Mouse (Mus musculus) frontal cortex, adult (tissue): ENCODE results near the gene Arhgef25.
"Not testable (repeated sequence)": the region's sequence is repeated elsewhere in the genome, so short reads cannot be mapped to it uniquely, and the experiment has no call there.

ENCODE experiments used
- ATAC-seq: cut with Nextera tagmentation; 2 replicates; pipeline ENCODE4 v1.9.2; 2017; ENCODE audit warnings: mild to moderate bottlenecking, moderate library complexity, mixed read lengths; ENCODE audit not compliant: low TSS enrichment

The Arhgef25 gene

GRCm38 (mm10) chr10:127166404-127166715 is 23.5 kb downstream of the Arhgef25 start:
- ATAC-seq, result no peak

- peak; percentile 7; the same call in 1 of the 2 replicates for ATAC-seq
These were observed 24.1 kb downstream of the Arhgef25 start for GRCm38 (mm10) chr10:127165654-127166403.

- ATAC-seq, result peak; percentile 17; the same call in 1 of the 2 replicates
These were observed 24.6 kb downstream of the Arhgef25 start for GRCm38 (mm10) chr10:127165354-127165653.

GRCm38 (mm10) chr10:127164631-127165353 is 25.1 kb downstream of the Arhgef25 start, which contains the start of gene B4galnt1:
Gene B4galnt1, plus strand, starts transcription at chr10:127165225.
- peak; percentile 61 for ATAC-seq

- ATAC-seq, result no peak
These were observed 25.7 kb downstream of the Arhgef25 start for GRCm38 (mm10) chr10:127164190-127164589.

GRCm38 (mm10) chr10:127162771-127163261 is 27.1 kb downstream of the Arhgef25 start:
- ATAC-seq, result peak; percentile 79

GRCm38 (mm10) chr10:127160728-127161127 is 29.2 kb downstream of the Arhgef25 start:
- no peak for ATAC-seq

GRCm38 (mm10) chr10:127160081-127160480 is 29.8 kb downstream of the Arhgef25 start:
- ATAC-seq, result peak; percentile 29; the same call in 1 of the 2 replicates

GRCm38 (mm10) chr10:127158471-127158870 is 31.4 kb downstream of the Arhgef25 start:
- ATAC-seq, result no peak

- no peak for ATAC-seq
These were observed 33.4 kb downstream of the Arhgef25 start for GRCm38 (mm10) chr10:127156511-127156910.

- ATAC-seq, result no peak
These were observed 33.8 kb downstream of the Arhgef25 start for GRCm38 (mm10) chr10:127156089-127156488.

GRCm38 (mm10) chr10:127154652-127155051 is 35.2 kb downstream of the Arhgef25 start:
- no peak for ATAC-seq

GRCm38 (mm10) chr10:127154241-127154640 is 35.6 kb downstream of the Arhgef25 start:
- no peak for ATAC-seq

GRCm38 (mm10) chr10:127153323-127153722 is 36.6 kb downstream of the Arhgef25 start:
- ATAC-seq, result no peak

- not testable (repeated sequence) for ATAC-seq
These were observed 37.3 kb downstream of the Arhgef25 start for GRCm38 (mm10) chr10:127152556-127152955.

GRCm38 (mm10) chr10:127151233-127151632 is 38.6 kb downstream of the Arhgef25 start:
- ATAC-seq, result not testable (repeated sequence)

- ATAC-seq, result no peak
These were observed 39.4 kb downstream of the Arhgef25 start for GRCm38 (mm10) chr10:127150471-127150872.

GRCm38 (mm10) chr10:127147135-127147534 is 42.7 kb downstream of the Arhgef25 start:
- ATAC-seq, result no peak

- ATAC-seq, result no peak
These were observed 44.6 kb downstream of the Arhgef25 start for GRCm38 (mm10) chr10:127145303-127145702.

- ATAC-seq, result no peak
These were observed 45.3 kb downstream of the Arhgef25 start for GRCm38 (mm10) chr10:127144536-127144935.

GRCm38 (mm10) chr10:127143228-127143627 is 46.7 kb downstream of the Arhgef25 start:
- ATAC-seq, result no peak

- no peak for ATAC-seq
These were observed 48.4 kb downstream of the Arhgef25 start for GRCm38 (mm10) chr10:127141500-127141899.

GRCm38 (mm10) chr10:127140971-127141370 is 48.9 kb downstream of the Arhgef25 start:
- no peak for ATAC-seq
